Mouse (Mus musculus): ENCODE data around the gene Gm13102. TPM values are rescaled to one million over a fixed set of nuclear protein-coding genes. Genes with fewer than 3 reads are reported as not detected.
"Not testable (repeated sequence)": the region's sequence is repeated elsewhere in the genome, so short reads cannot be mapped to it uniquely, and the experiment has no call there.

Gm13102 gene
- polyA plus RNA-seq (2012; fragmentation: generic; extraction: Trizol) = not detected
- long read RNA-seq, experiment 1 = 0 reads
- long read RNA-seq, experiment 2 = 0 reads

DNA sequence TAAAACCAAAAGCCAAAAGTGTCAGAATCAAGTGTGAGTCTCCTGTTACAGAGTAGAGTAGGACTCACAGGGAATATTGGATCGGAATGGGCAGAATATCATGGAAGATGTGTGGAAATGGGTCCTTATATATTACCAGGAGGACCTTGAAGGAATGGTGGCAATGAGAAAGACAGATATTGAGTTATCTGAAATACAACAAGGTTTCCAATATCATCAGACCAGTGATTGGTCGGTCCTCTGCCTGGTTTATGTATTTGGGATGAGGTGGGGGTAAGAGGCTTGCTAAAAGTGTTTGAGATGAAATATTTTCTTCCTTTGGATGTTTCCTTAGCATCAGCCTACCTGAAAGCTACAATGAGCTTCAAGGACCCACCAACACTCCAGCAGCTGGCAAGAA is at the start of gene Gm13102:
Gm13102 (plus strand) TSS at position 301 of the 400 bp plus-strand sequence.
- H3ac ChIP-seq (ENCODE audit: control insufficient read depth, insufficient read length, low read depth); H3K79me3 ChIP-seq (ENCODE audit: low read depth); H3K79me2 ChIP-seq (ENCODE audit: control insufficient read depth, insufficient read depth); H3K36me3 ChIP-seq (ENCODE audit: control insufficient read depth, insufficient read depth); H3K27me3 ChIP-seq (ENCODE audit: control insufficient read depth, insufficient read depth, insufficient read length); H3K4me3 ChIP-seq (ENCODE audit: insufficient read depth, poor library complexity, severe bottlenecking): not testable (repeated sequence)

DNA sequence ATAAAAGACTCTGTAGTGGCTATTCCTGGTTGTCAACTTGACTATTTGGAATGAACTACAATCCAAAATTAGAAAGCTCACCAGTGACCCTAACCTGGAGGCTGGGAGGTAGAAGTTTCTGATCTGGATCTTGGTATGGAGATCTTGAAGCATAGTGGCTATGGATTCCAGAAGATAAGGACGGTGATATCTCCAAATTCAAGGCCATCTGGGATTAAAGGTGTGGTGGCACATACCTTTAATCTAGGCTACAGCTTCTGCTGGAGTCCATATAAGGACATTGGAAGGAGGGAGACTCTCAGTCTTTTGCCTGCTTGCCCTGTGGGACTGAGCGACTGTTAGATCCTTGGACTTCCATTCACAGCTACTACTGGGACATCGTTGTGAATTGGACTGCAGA is 47.4 kb upstream of the Gm13102 start, which contains the start of gene Pramel4:
Pramel4 (plus strand) TSS at position 301 of the 400 bp plus-strand sequence.
- not testable (repeated sequence) for H3K27me3 ChIP-seq (ENCODE audit: control insufficient read depth, insufficient read depth, insufficient read length); H3ac ChIP-seq (ENCODE audit: control insufficient read depth, insufficient read length, low read depth); H3K36me3 ChIP-seq (ENCODE audit: control insufficient read depth, insufficient read depth); H3K4me3 ChIP-seq (ENCODE audit: insufficient read depth, poor library complexity, severe bottlenecking); H3K79me2 ChIP-seq (ENCODE audit: control insufficient read depth, insufficient read depth); H3K79me3 ChIP-seq (ENCODE audit: low read depth)

Other genes with a start within 250 kb of the Gm13102 start
- 0.07 TPM for gene Pramef6, start 206.1 kb upstream of the Gm13102 start, polyA plus RNA-seq (2012; fragmentation: generic; extraction: Trizol)
- gene Pramef25, start 155.5 kb upstream of the Gm13102 start, polyA plus RNA-seq (2012; fragmentation: generic; extraction: Trizol) = 0.04 TPM
- gene Gm13101, start 139.5 kb upstream of the Gm13102 start, polyA plus RNA-seq (2012; fragmentation: generic; extraction: Trizol) = not detected
- not detected for gene Pramef17, start 112.1 kb upstream of the Gm13102 start, polyA plus RNA-seq (2012; fragmentation: generic; extraction: Trizol)
- not detected for gene Pramel4, start 47.3 kb upstream of the Gm13102 start, polyA plus RNA-seq (2012; fragmentation: generic; extraction: Trizol)
- not detected for gene Oog3, start 56.2 kb downstream of the Gm13102 start, polyA plus RNA-seq (2012; fragmentation: generic; extraction: Trizol)
- not detected for gene Oog2, start 84.2 kb downstream of the Gm13102 start, polyA plus RNA-seq (2012; fragmentation: generic; extraction: Trizol)
- gene C87977, start 106.8 kb downstream of the Gm13102 start, polyA plus RNA-seq (2012; fragmentation: generic; extraction: Trizol) = not detected
- gene Pramel5, start 174.0 kb downstream of the Gm13102 start, polyA plus RNA-seq (2012; fragmentation: generic; extraction: Trizol) = not detected
- not detected for gene Gm13128, start 223.8 kb downstream of the Gm13102 start, polyA plus RNA-seq (2012; fragmentation: generic; extraction: Trizol)

All from C2C12 (cell line).